Mouse (Mus musculus) mesoderm, embryonic 11.5 days (tissue): ENCODE results near the gene Alg14.
A peak's percentile ranks its signal among the peaks of the same experiment; 100 is the strongest.

Source experiments
- DNase-seq: peaks from one replicate; pipeline ENCODE4 v3.0.0-alpha.2; 2012; ENCODE audit warnings: low read depth, low spot score

Gene Alg14

GRCm38 (mm10) chr3:121364388-121364787, 72.8 kb downstream of the Alg14 start:
- no peak for DNase-seq

- DNase-seq = no peak
Measured at GRCm38 (mm10) chr3:121365131-121365530, 73.6 kb downstream of the Alg14 start.

DNA sequence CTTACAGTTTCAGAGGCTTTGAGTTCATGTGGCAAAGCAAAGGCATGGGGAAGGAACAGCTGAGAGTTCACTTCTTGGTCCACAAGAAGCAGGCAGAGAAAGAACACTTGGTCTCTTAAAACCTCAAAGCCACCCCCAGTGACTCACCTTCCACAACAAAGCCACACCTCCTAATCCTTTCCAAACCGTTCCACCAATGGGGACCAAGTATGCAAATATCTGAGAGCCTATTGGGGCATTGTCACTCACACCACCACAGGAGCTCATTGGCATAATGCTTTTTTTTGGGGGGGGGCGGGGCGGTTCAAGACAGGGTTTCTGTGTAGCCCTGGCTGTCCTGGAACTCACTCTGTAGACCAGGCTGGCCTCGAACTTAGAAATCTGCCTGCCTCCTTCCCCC, 77.0 kb downstream of the Alg14 start:
- no peak for DNase-seq

GRCm38 (mm10) chr3:121369517-121369916, 77.9 kb downstream of the Alg14 start:
- DNase-seq = no peak

DNA sequence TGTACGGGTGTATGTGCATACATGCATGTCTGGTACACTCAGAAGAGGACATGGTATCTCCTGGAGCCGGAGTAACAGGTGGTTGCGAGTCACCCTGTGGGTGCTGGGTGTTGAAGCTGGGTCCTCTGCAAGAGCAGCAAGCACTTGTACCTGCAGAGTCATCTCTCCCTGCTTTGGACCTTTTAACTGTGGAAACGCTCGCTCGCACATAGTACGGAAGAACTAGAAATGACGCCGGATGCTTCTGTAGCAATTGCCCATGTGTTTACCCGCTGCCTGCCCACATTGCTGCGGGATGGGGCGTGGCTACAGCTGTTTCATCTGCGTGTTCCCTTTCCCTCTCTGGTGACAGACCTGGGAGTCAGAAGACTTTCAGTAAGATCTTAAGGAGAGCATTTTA, 78.7 kb downstream of the Alg14 start:
- no peak for DNase-seq

- DNase-seq = no peak
Measured at GRCm38 (mm10) chr3:121370830-121371526, 79.4 kb downstream of the Alg14 start.

DNA sequence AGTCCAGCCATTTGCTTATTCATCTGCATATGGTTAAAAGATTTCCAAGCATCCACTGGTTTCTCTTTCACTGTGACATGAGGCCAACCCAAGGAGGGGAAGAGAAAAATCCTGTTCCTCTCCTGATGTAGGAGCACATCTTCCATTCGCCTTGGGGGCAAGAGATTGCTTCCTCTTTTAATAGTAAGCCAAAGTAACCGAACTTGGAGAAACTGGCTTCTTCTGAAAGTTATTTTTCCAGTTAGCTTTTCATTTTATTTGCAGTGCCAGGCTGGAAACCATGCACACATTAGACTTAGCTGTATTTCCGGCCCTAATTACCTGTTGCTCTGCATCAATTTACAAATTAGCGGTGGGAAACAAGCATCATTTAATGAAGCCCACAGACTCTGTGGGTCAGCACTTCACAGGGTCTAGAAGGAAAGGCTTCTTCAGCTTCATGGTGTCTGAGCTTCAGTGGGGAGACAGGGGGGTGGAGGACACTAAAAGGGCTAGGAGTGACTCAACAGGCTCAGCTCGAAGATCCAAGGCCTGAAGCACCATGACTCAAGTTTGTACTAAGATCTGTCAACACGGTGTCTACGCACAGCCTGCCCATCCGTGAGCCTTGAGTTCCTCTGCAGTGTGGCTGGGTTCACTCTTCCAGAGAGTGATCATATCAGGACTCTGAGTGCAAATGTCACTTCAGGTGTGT, 80.1 kb downstream of the Alg14 start:
- no peak for DNase-seq

GRCm38 (mm10) chr3:121373897-121374441, 82.4 kb downstream of the Alg14 start:
- DNase-seq = no peak

DNA sequence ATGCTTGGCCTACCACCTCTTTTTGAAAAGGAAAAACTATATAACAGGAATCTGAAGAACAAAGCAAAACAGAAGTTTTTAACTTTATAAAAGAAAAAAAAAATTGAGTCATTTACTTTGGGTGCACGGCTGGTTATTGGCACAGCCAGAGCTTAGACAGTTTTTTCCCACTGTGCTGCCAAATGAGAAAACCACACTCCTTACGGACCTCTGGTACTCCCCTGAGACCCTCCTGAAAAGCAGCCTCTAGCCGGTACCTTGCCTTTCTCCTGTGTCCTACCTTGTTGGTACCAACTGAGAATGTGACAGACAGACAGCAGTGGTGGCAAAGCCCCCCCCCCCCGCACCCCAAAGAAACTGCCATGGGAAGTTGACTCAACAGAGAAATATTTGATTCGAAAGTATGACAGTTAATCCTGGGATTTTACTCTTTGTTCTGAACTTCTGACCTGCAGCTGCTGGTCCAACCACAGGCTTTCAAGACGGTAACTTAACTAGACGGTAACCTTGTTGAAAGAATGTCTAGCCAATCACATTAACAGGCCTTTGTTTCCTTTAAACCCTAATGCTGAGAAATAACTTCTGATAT, 84.1 kb downstream of the Alg14 start:
- DNase-seq = no peak

DNA sequence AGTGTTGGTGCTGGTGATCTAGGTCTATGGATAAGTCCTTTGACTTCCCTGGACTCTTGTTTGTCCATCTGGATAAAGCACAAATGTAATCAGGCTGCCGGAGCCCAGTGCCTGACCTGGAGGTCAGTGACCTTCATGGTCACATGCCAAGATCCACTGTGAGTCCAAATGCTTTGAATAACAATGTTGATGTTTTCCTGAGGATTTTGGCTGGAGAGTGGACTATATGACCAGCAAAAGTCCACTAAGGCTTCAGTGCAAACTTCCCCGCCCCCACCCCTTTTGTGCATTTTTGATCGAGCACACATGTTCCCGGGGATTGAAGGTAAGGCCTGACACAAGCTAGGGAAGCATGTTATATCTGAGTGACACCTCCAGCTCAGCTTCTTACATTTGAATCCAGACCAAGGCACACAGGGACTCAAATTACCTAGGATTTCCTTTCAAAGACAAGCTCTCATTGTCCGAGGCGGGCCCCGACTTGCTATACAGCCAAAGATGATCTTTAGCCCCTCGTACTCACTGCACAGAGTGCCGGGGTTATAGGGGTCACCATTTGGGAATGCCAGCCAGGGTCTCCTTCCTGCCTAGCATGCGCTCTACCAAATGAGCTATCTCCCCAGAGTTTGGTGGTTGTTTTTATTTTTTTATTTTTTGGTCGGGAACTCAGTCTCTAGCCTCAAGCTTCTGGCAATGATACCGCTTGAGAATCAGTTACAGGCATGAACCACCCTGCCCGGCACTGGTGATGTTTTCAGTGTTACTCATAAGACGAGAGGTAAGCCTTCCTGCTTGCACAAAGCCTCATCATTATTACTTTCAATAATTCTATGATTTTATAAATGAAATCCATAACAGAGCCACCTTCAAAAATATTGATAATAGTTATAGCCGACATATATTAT, 87.4 kb downstream of the Alg14 start:
- no peak for DNase-seq

DNA sequence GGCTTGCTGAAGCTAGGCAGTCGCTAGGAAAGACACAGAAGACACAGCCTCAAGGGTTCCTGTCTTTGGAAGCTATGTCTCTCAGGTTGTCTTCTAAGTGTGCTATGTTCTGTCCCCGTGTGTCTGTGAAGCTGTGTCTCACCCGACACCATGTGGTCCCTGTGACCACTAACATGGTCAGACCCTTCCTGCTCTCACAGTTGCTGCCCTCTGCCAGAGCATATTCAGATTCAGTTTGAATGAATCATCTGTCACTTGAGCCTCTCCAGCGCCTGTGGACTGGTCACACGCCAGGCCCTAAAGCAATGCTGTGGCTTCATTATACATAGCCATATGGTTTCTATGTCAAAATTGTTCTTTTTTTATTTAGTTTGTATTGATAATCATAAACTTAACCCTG, 88.1 kb downstream of the Alg14 start:
- DNase-seq = no peak

DNA sequence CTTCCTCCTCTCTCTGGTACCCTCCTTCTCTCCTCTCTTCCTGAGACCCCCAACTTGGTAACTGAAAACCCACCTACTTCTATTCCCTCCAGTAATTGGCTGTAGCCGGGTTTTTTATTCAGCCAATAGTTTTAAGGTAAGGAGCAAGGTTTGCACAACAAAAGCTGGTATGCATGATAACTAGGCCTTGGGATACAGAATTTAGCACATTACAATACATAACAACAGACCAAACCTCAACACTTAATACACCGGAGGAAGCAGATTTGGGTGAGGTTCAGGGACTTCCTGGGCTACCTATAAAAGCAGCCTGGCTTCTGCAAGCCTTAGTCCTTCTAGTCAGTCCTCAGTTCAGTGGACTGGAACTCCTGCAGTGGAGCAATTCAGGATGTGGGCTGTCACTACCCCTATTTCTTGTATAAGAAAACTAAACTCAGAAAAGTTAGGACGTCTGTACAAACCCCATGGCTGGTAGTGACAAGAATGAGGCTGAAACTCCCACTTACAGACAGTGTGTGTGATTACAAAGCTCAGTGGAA, 96.0 kb downstream of the Alg14 start:
- DNase-seq = no peak

GRCm38 (mm10) chr3:121389366-121389765, 97.8 kb downstream of the Alg14 start:
- DNase-seq = no peak

DNA sequence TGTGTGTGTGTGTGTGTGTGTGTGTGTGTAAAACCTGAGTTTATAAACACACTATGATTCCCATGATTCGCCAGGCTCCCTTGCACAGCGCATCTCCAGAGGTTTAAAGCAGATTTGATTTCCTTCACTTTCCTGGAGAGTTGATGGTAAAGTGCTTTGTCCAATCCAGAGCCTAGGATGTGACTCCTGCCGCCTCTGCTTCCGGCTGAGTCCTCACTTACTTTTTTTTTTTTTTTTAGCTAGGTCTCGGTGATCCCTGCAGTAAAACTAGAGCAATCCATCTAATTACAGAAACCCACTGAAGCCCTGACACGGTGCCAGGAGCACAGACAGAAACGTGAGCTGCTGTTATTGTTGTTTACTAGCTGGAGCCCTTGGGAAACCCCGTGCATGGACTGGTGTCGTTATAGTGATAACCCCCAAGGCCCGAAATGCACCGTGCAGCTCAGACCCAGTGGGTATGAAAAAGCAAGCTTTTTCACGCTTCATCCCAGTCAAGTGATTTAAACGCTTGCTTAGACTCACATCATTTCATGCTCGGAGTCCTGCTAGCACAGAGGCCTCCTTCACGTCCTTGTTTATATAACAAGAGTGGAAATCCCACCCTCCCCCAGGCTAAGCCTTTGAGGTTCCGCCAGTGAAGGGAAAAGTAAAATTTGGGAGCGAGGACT, 98.4 kb downstream of the Alg14 start:
- peak; percentile 69 for DNase-seq

GRCm38 (mm10) chr3:121390724-121391123, 99.2 kb downstream of the Alg14 start:
- DNase-seq = peak; percentile 42

DNA sequence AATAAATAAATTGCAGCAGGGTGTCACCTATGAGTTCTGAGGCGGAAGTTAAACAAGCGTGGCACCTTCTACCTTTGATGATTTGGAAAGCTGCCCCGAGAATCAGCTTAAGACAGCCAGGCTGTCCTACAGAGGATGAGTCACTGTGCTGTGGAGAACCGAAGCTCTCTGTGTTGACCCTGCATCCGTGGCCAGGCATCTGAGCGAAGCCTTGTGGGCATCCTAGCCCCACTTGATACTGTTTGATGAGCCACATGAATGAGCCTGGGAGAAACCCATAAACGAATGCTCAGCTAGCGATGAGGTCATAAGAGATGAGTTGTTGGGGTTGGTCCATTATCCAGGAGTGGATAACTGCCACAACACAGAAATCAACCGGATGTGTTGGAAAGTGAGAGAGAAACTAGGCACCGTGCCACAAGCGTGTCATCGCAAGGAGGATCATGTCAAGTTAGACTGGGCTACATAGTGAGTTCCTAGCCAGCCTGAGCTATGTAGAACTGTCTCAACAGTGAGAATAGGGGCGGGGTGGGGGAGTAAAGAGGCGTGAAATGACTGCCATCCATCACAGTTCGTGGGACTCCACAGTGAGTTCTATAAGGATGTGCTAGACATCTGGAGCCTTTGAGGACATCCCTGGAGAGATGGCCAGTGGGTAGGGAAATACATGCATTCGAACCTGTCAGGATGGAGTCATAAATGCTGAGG, 104.2 kb downstream of the Alg14 start:
- peak; percentile 58 for DNase-seq

DNA sequence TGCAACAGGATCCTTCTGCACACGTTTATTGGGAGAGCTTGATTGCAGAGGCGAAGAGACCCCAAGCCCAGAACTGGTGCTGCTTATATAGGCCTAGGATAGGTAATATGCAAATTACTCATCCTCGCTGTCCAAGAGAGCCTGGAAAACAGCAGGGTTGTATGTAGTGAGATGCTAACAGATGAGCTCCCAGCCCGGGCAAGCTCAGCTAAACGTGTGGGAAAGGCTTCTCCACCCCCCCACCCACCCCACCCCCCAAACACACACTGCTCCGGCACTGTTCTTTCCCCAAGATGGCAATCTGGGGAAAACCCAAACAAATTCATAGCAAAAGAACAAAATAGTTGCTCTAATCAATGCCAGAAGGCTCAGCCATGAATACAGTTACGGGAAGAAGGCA, 105.0 kb downstream of the Alg14 start:
- DNase-seq = no peak

- no peak for DNase-seq
Measured at GRCm38 (mm10) chr3:121397007-121397406, 105.4 kb downstream of the Alg14 start.

DNA sequence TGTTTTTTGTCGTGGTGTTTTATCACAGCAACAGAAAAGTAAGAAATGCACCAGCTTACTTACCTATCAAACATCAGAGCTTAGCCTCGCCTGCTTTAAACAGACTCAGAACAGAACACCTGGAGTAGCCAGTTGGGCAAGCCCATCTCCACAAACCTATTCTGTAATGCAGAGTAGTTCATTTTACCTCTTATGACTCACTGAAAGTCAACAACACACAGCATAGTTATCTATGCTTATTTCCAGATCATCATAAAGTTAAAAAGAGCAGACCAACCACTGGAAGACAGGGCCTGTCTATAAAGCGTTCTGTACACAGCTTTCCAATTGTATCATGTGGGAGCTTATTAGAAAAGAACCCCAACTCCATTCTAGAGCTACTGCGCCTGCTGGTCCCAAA, 109.8 kb downstream of the Alg14 start:
- DNase-seq = no peak

- no peak for DNase-seq
Measured at GRCm38 (mm10) chr3:121402096-121402495, 110.5 kb downstream of the Alg14 start.
